Mouse (Mus musculus): ENCODE measurements at regions not wholly inside any gene's neighbourhood (a gene's known extent, or its start where the extent isn't known, plus 50 kb on each side); places are given as distances from the start of the nearest gene placed in this dataset.

GRCm38 (mm10) chr2:50654221-50654952 lies 357.8 kb upstream of the Mmadhc start:
- no peak overlapping the region for H3K4me3 ChIP-seq (ENCODE audit: insufficient read depth, low read depth, low read length)
- no peaks in the 10 kb centered on the region; the same call in 1 of the 2 replicates for H3K4me1 ChIP-seq (ENCODE audit: control insufficient read depth, insufficient read depth, low read length)
- 83% methylated on average over 8 of the region's 8 CpGs for WGBS
- TF ChIP-seq CTCF (IDR thresholded peaks at IDR 0.05; ENCODE audit: insufficient read depth, low read depth, low read length) (no peak), POLR2A (IDR thresholded peaks at IDR 0.05; ENCODE audit: insufficient read depth, low read depth, low read length) (no peak)
- no peak overlapping the region for H3K27ac ChIP-seq (ENCODE audit: insufficient read depth, low read depth, low read length)

- H3K27ac ChIP-seq (ENCODE audit: insufficient read depth, low read depth, low read length), result no peak overlapping the region
- TF ChIP-seq POLR2A (IDR thresholded peaks at IDR 0.05; ENCODE audit: insufficient read depth, low read depth, low read length) (no peak), CTCF (IDR thresholded peaks at IDR 0.05; ENCODE audit: insufficient read depth, low read depth, low read length) (no peak)
- H3K4me1 ChIP-seq (ENCODE audit: control insufficient read depth, insufficient read depth, low read length), result no peaks in the 10 kb centered on the region; the same call in 1 of the 2 replicates
- no peak overlapping the region for H3K4me3 ChIP-seq (ENCODE audit: insufficient read depth, low read depth, low read length)
- 92% methylated on average over 3 of the region's 3 CpGs for WGBS
These were observed 356.6 kb upstream of the Mmadhc start for GRCm38 (mm10) chr2:50653121-50653615.

- no peak overlapping the region for H3K27ac ChIP-seq (ENCODE audit: insufficient read depth, low read depth, low read length)
- no peaks in the 10 kb centered on the region for H3K4me1 ChIP-seq (ENCODE audit: control insufficient read depth, insufficient read depth, low read length)
- TF ChIP-seq POLR2A (IDR thresholded peaks at IDR 0.05; ENCODE audit: insufficient read depth, low read depth, low read length), result no peak
- no peak for TF ChIP-seq CTCF (IDR thresholded peaks at IDR 0.05; ENCODE audit: insufficient read depth, low read depth, low read length)
- no peak overlapping the region for H3K4me3 ChIP-seq (ENCODE audit: insufficient read depth, low read depth, low read length)
- WGBS, result 75% methylated on average over 3 of the region's 3 CpGs
These were observed 353.1 kb upstream of the Mmadhc start for GRCm38 (mm10) chr2:50649656-50650055.

- Histone ChIP-seq H3K27ac (ENCODE audit: insufficient read depth, low read depth, low read length) (no peak overlapping the region), H3K4me3 (ENCODE audit: insufficient read depth, low read depth, low read length) (no peak overlapping the region), H3K4me1 (ENCODE audit: control insufficient read depth, insufficient read depth, low read length) (no peaks in the 10 kb centered on the region)
- TF ChIP-seq CTCF (IDR thresholded peaks at IDR 0.05; ENCODE audit: insufficient read depth, low read depth, low read length), result no peak
- no peak for TF ChIP-seq POLR2A (IDR thresholded peaks at IDR 0.05; ENCODE audit: insufficient read depth, low read depth, low read length)
- WGBS, result 91% methylated on average over 5 of the region's 5 CpGs
These were observed 346.6 kb upstream of the Mmadhc start for GRCm38 (mm10) chr2:50643219-50643618.

GRCm38 (mm10) chr2:50642198-50642597 lies 345.6 kb upstream of the Mmadhc start:
- no peak for TF ChIP-seq POLR2A (IDR thresholded peaks at IDR 0.05; ENCODE audit: insufficient read depth, low read depth, low read length)
- TF ChIP-seq CTCF (IDR thresholded peaks at IDR 0.05; ENCODE audit: insufficient read depth, low read depth, low read length), result no peak
- WGBS, result 73% methylated on average over 2 of the region's 2 CpGs
- Histone ChIP-seq H3K4me3 (ENCODE audit: insufficient read depth, low read depth, low read length) (no peak overlapping the region), H3K27ac (ENCODE audit: insufficient read depth, low read depth, low read length) (no peak overlapping the region), H3K4me1 (ENCODE audit: control insufficient read depth, insufficient read depth, low read length) (no peaks in the 10 kb centered on the region)

GRCm38 (mm10) chr2:50635896-50636295 lies 339.3 kb upstream of the Mmadhc start:
- 40% methylated on average over 2 of the region's 2 CpGs for WGBS

GRCm38 (mm10) chr2:50631786-50632185 lies 335.2 kb upstream of the Mmadhc start:
- Histone ChIP-seq H3K27ac (ENCODE audit: insufficient read depth, low read depth, low read length) (no peak overlapping the region), H3K4me1 (ENCODE audit: control insufficient read depth, insufficient read depth, low read length) (no peaks in the 10 kb centered on the region), H3K4me3 (ENCODE audit: insufficient read depth, low read depth, low read length) (no peak overlapping the region)
- TF ChIP-seq POLR2A (IDR thresholded peaks at IDR 0.05; ENCODE audit: insufficient read depth, low read depth, low read length), result no peak
- no peak for TF ChIP-seq CTCF (IDR thresholded peaks at IDR 0.05; ENCODE audit: insufficient read depth, low read depth, low read length)

More at GRCm38 (mm10) chr2:50635896-50636295, 339.3 kb upstream of the Mmadhc start:
- no peak overlapping the region for H3K27ac ChIP-seq (ENCODE audit: insufficient read depth, low read depth, low read length)
- no peak for TF ChIP-seq CTCF (IDR thresholded peaks at IDR 0.05; ENCODE audit: insufficient read depth, low read depth, low read length)
- TF ChIP-seq POLR2A (IDR thresholded peaks at IDR 0.05; ENCODE audit: insufficient read depth, low read depth, low read length), result no peak
- H3K4me3 ChIP-seq (ENCODE audit: insufficient read depth, low read depth, low read length), result no peak overlapping the region
- no peaks in the 10 kb centered on the region for H3K4me1 ChIP-seq (ENCODE audit: control insufficient read depth, insufficient read depth, low read length)

- TF ChIP-seq POLR2A (IDR thresholded peaks at IDR 0.05; ENCODE audit: insufficient read depth, low read depth, low read length) (no peak), CTCF (IDR thresholded peaks at IDR 0.05; ENCODE audit: insufficient read depth, low read depth, low read length) (no peak)
- 92% methylated on average over 2 of the region's 2 CpGs for WGBS
- H3K4me3 ChIP-seq (ENCODE audit: insufficient read depth, low read depth, low read length), result no peak overlapping the region
- H3K4me1 ChIP-seq (ENCODE audit: control insufficient read depth, insufficient read depth, low read length), result no peaks in the 10 kb centered on the region
- no peak overlapping the region for H3K27ac ChIP-seq (ENCODE audit: insufficient read depth, low read depth, low read length)
These were observed 330.9 kb upstream of the Mmadhc start for GRCm38 (mm10) chr2:50627501-50627900.

- no peak for TF ChIP-seq POLR2A (IDR thresholded peaks at IDR 0.05; ENCODE audit: insufficient read depth, low read depth, low read length)
- TF ChIP-seq CTCF (IDR thresholded peaks at IDR 0.05; ENCODE audit: insufficient read depth, low read depth, low read length), result no peak
- WGBS, result 85% methylated on average over 5 of the region's 5 CpGs
These were observed 328.7 kb upstream of the Mmadhc start for GRCm38 (mm10) chr2:50625233-50625749.

More at GRCm38 (mm10) chr2:50625233-50625749, 328.7 kb upstream of the Mmadhc start:
- Histone ChIP-seq H3K4me1 (ENCODE audit: control insufficient read depth, insufficient read depth, low read length) (no peaks in the 10 kb centered on the region), H3K27ac (ENCODE audit: insufficient read depth, low read depth, low read length) (no peak overlapping the region), H3K4me3 (ENCODE audit: insufficient read depth, low read depth, low read length) (no peak overlapping the region)
